Mouse (Mus musculus) testis, adult 10 weeks (tissue): ENCODE results near the gene Ect2l. TPM values are rescaled to one million over a fixed set of nuclear protein-coding genes. Genes with fewer than 3 reads are reported as not detected.

Experiments
- polyA plus RNA-seq: library from polyadenylated mRNA; stranded (reverse); fragments of 350-450 nt; fragmentation: Illumina TruSeq; extraction: RNeasy Lipid Tissue Mini Kit (QIAGEN cat#74804); gene quantifications from one replicate; pipeline ENCODE4 v1.2.3, GENCODE M21; 2014; ENCODE audit warnings: low read depth, low replicate concordance

The Ect2l gene
- 1.2 TPM for polyA plus RNA-seq

DNA sequence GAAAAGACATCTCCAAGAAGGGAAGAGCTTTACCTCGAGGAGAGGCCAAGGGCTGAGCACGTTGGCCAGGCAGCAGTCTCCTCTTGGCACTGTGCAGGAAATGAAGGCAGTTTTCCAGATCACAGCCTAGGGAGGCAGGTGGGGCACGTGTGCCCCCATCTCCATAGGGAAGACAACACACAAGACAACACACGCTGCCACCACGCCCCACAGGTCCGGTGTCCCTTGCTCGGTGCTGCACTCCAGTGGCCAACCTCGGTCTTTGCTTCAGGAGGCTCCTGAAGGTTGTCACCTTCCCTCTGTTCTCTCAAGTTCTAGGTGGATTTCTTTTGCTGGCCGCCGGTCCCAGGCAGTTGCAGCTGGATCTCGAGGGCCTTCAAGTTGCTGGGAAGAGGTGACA lies at the start of gene Ect2l:
Gene Ect2l (minus strand): TSS at position 165 of the 400 bp plus-strand sequence.

DNA sequence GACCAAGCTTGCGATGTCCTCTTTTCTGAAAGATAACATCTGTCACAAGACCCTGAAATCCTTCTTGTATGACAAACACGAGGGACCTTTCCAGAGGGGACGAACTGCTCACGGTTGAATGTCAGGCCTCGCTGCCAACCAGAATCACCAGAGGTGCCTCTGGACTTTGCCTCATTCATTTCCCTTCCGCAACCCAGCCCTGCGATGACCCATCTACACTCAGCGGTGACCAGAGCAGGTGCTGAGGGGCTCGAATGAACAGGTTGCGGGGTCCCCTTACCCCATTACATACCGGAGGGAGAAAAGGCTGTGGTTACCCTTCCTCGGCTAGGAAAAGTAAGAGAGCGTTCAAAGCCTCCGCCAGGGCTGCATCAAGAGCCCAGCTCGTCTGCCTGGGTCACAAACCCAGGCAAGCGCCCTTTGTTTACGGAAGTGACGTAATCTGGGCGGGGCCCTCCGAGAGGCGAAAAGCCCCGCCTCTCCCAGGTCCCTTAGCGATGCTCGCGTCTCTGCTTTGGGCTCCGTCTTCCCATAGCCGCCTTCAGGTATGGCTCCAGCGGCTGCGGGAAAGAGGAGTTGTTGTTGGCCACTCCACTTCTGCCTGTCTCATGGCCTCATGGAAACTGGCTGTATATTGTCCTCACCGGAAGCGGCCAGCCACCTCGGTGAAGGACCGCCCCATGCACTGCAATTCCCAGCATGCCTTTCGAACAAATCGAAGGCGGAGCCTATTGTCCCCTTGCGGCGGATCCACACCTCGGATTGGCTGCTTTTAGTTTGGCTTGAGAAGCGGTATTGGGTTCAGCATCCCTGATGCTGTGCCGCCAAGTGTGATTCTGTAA lies 24.1 kb upstream of the Ect2l start, which contains the start of gene Ccdc28a:
Gene Ccdc28a (minus strand): TSS at position 439 of the 842 bp plus-strand sequence.

Other genes starting within 250 kb of the Ect2l start
- 33.8 TPM for gene Abracl, start 187.6 kb downstream of the Ect2l start, polyA plus RNA-seq
- 40.4 TPM for gene Reps1, start 155.0 kb downstream of the Ect2l start, polyA plus RNA-seq
- 110 TPM for gene Ccdc28a, start 24.1 kb upstream of the Ect2l start, polyA plus RNA-seq
- gene Nhsl1, start 108.1 kb upstream of the Ect2l start, polyA plus RNA-seq: 5.9 TPM